Mouse (Mus musculus): ENCODE measurements around the gene Pcnx.

DNA sequence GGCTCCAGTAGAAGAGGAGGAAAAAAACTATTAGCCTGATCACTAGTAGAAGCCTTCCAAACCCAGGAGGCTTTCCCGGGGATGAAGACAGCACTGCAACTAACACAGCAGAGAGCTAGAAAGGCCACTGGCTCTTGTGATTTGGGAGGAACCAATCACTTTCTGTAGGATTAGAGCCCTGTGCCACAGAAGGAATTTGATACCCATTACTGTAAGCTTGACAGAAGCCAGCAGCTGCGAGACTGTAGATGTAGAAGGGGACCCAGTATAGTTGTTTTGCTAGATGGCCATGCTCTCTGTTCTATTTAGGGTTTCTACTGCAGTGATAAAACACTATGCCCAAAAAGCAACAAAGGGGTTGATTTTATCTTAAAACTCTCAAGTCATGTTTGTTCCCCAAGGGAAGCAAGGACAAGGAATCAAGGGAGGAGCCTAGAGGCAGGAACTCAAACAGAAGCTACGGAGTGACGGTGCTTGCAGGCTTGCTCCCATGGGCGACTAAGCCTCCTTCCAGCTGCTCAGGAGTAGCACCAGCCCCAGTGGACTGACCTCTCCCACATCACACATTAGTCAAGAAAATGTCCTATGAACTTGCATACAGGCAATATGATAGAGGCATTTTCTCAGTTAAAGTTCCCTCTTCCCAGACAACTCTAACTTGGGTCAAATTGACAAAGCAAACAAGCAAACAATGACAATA, 27.6 kb upstream of the Pcnx start:
- TF ChIP-seq CTCF (IDR thresholded peaks at IDR 0.05; ENCODE audit: low read depth) (no peak), EP300 (optimal IDR thresholded peaks at IDR 0.05) (no peak)

All from stomach, postnatal 0 days (tissue).